Mouse (Mus musculus) cerebellum, adult 2 months (tissue): ENCODE data around the gene Arf3.

Experiments
- CTCF ChIP-seq: fragments of 200-500 bp; IDR thresholded peaks from 2 replicates; pipeline ENCODE4 v1.5.1; 2011; ENCODE audit warnings: low read depth, mild to moderate bottlenecking, control low read depth, low read length, moderate library complexity, borderline replicate concordance; ENCODE audit not compliant: insufficient read depth
- POLR2A ChIP-seq: fragments of 200-500 bp; IDR thresholded peaks from 2 replicates; pipeline ENCODE4 v1.6.1; 2011; ENCODE audit warnings: low read length, control low read depth, borderline replicate concordance; ENCODE audit not compliant: insufficient read depth

- no peak for TF ChIP-seq CTCF
- TF ChIP-seq POLR2A, result no peak
Observed at GRCm38 (mm10) chr15:98777762-98778161, 14.7 kb upstream of the Arf3 start, which contains the start of gene Wnt10b.
